Mouse (Mus musculus) hindbrain, embryonic 14.5 days (tissue): ENCODE measurements around the gene Gclc. TPM values are rescaled to one million over a fixed set of nuclear protein-coding genes. Genes with fewer than 3 reads are reported as not detected.

Experiments used
- ATAC-seq: fragments of 200-750 bp; cut with Nextera tagmentation; 2 replicates; pipeline ENCODE4 v1.8.0; 2017; ENCODE audit warnings: moderate number of reproducible peaks, mild to moderate bottlenecking, moderate TSS enrichment, moderate library complexity; ENCODE audit not compliant: low FRiP score
- DNase-seq: peaks from one replicate; pipeline ENCODE4 v3.0.0-alpha.2; 2015; ENCODE audit warnings: low spot score
- H3K27ac ChIP-seq: fragments of 300-500 bp; sonication (generic); 2 replicates; pipeline ENCODE4 v1.5.1; 2014; ENCODE audit warnings: mild to moderate bottlenecking, moderate library complexity
- H3K27me3 ChIP-seq: fragments of 300-500 bp; sonication (generic); 2 replicates; pipeline ENCODE4 v1.6.1; 2014; ENCODE audit warnings: mild to moderate bottlenecking, low read length, mixed read lengths; ENCODE audit not compliant: control insufficient read depth, insufficient read depth
- H3K36me3 ChIP-seq: fragments of 300-500 bp; sonication (generic); replicated peaks from 2 replicates; pipeline ENCODE4 v1.6.1; 2014; ENCODE audit not compliant: control insufficient read depth, insufficient read depth
- H3K4me1 ChIP-seq: fragments of 300-500 bp; sonication (generic); replicated peaks from 2 replicates; pipeline ENCODE4 v1.6.1; 2014; ENCODE audit warnings: antibody characterized with exemption, low read length, mixed read lengths; ENCODE audit not compliant: control insufficient read depth, insufficient read depth
- H3K4me2 ChIP-seq: fragments of 300-500 bp; sonication (generic); replicated peaks from 2 replicates; pipeline ENCODE4 v1.6.1; 2014; ENCODE audit warnings: mild to moderate bottlenecking, moderate library complexity
- H3K4me3 ChIP-seq: fragments of 300-500 bp; sonication (generic); replicated peaks from 2 replicates; pipeline ENCODE4 v1.5.1; 2014; ENCODE audit warnings: mild to moderate bottlenecking, low read length
- H3K9ac ChIP-seq: fragments of 300-500 bp; sonication (generic); 2 replicates; pipeline ENCODE4 v1.6.1; 2014
- H3K9me3 ChIP-seq: fragments of 300-500 bp; sonication (generic); 2 replicates; pipeline ENCODE4 v1.6.1; 2016; ENCODE audit warnings: low read length; ENCODE audit not compliant: control insufficient read depth
- WGBS: fragments of 180-500 bp; shearing (Covaris S2); extraction: QIAGEN DNeasy Blood & Tissue Kit; methylation state at CpG from one replicate; pipeline ENCODE4 v1.1.7; 2014; 5-methylcytosine and 5-hydroxymethylcytosine counted together
- polyA plus RNA-seq: library from polyadenylated mRNA; unstranded; fragments of >200 nt; fragmentation: Nextera tagmentation; extraction: Ambion mirVana; gene quantifications from 2 replicates; pipeline ENCODE4 v1.2.1, GENCODE M21; 2014

The Gclc gene
- polyA plus RNA-seq, 1 experiment from 2014 or later: 21.7 TPM

- Histone ChIP-seq H3K4me1 (peaks cover 14% of the 10 kb centered on the region), H3K27ac (no peak overlapping the region), H3K9ac (no peak overlapping the region), H3K4me3 (peak overlapping the region; percentile 91), H3K36me3 (no peaks in the 10 kb centered on the region), H3K27me3 (no peaks in the 10 kb centered on the region), H3K4me2 (peak overlapping the region; percentile 62), H3K9me3 (no peaks in the 10 kb centered on the region)
- WGBS: 32% methylated on average over 9 of the region's 9 CpGs
- DNase-seq: peak; percentile 48
- ATAC-seq: no peak
Measured at GRCm38 (mm10) chr9:77756076-77756475, 1.7 kb downstream of the Gclc start.

- ATAC-seq: no peak
- H3K4me1 ChIP-seq: peaks cover 14% of the 10 kb centered on the region
- H3K9me3 ChIP-seq: no peaks in the 10 kb centered on the region
- DNase-seq: no peak
- no peaks in the 10 kb centered on the region for H3K36me3 ChIP-seq
- H3K9ac ChIP-seq: no peak overlapping the region
- no peaks in the 10 kb centered on the region for H3K27me3 ChIP-seq
- H3K27ac ChIP-seq: no peak overlapping the region
- no peak overlapping the region for H3K4me3 ChIP-seq
- WGBS: 90% methylated on average over 1 of the region's 1 CpGs
- no peak overlapping the region for H3K4me2 ChIP-seq
Measured at GRCm38 (mm10) chr9:77757331-77757730, 3.0 kb downstream of the Gclc start.

- Histone ChIP-seq H3K4me3 (no peak overlapping the region), H3K36me3 (0 out of 2 replicates have a peak, but pooled peaks cover 5% of the 10 kb centered on the region), H3K9me3 (no peaks in the 10 kb centered on the region), H3K4me1 (peaks cover 14% of the 10 kb centered on the region), H3K27ac (no peak overlapping the region), H3K9ac (no peak overlapping the region), H3K4me2 (no peak overlapping the region), H3K27me3 (no peaks in the 10 kb centered on the region)
- DNase-seq (no peak), ATAC-seq (no peak)
- WGBS: 71% methylated on average over 8 of the region's 8 CpGs
Measured at GRCm38 (mm10) chr9:77758481-77758880, 4.1 kb downstream of the Gclc start.

GRCm38 (mm10) chr9:77759111-77759510 lies 4.8 kb downstream of the Gclc start:
- WGBS: 49% methylated on average over 6 of the region's 6 CpGs
- Histone ChIP-seq H3K4me2 (no peak overlapping the region), H3K27ac (no peak overlapping the region), H3K36me3 (peaks cover 10% of the 10 kb centered on the region; the same call in 1 of the 2 replicates), H3K4me1 (peaks cover 14% of the 10 kb centered on the region), H3K4me3 (no peak overlapping the region), H3K9me3 (no peaks in the 10 kb centered on the region), H3K9ac (no peak overlapping the region), H3K27me3 (no peaks in the 10 kb centered on the region)
- ATAC-seq (no peak), DNase-seq (no peak)

- WGBS: 82% methylated on average over 6 of the region's 6 CpGs
- ATAC-seq (no peak), DNase-seq (no peak)
Measured at GRCm38 (mm10) chr9:77759756-77760155, 5.4 kb downstream of the Gclc start.

GRCm38 (mm10) chr9:77766218-77766617 lies 11.9 kb downstream of the Gclc start:
- no peak overlapping the region for H3K4me2 ChIP-seq
- 89% methylated on average over 8 of the region's 8 CpGs for WGBS
- H3K4me1 ChIP-seq: peaks cover 9% of the 10 kb centered on the region; the same call in 1 of the 2 replicates
- H3K4me3 ChIP-seq: no peak overlapping the region
- no peaks in the 10 kb centered on the region for H3K27me3 ChIP-seq
- H3K27ac ChIP-seq: no peak overlapping the region
- H3K9me3 ChIP-seq: no peaks in the 10 kb centered on the region
- DNase-seq: no peak
- no peak for ATAC-seq
- H3K9ac ChIP-seq: no peak overlapping the region
- peaks cover 19% of the 10 kb centered on the region for H3K36me3 ChIP-seq

More at GRCm38 (mm10) chr9:77759756-77760155, 5.4 kb downstream of the Gclc start:
- Histone ChIP-seq H3K9me3 (no peaks in the 10 kb centered on the region), H3K4me3 (no peak overlapping the region), H3K4me2 (no peak overlapping the region), H3K27ac (no peak overlapping the region), H3K27me3 (no peaks in the 10 kb centered on the region), H3K4me1 (peaks cover 14% of the 10 kb centered on the region), H3K9ac (no peak overlapping the region), H3K36me3 (peaks cover 15% of the 10 kb centered on the region)

GRCm38 (mm10) chr9:77766767-77767166 lies 12.4 kb downstream of the Gclc start:
- ATAC-seq (no peak), DNase-seq (no peak)
- Histone ChIP-seq H3K9me3 (no peaks in the 10 kb centered on the region), H3K9ac (no peak overlapping the region), H3K4me2 (no peak overlapping the region), H3K4me3 (no peak overlapping the region), H3K27me3 (no peaks in the 10 kb centered on the region), H3K36me3 (peaks cover 19% of the 10 kb centered on the region), H3K4me1 (peaks cover 15% of the 10 kb centered on the region; the same call in 1 of the 2 replicates), H3K27ac (no peak overlapping the region)
- 94% methylated on average over 3 of the region's 3 CpGs for WGBS

GRCm38 (mm10) chr9:77770909-77771308 lies 16.6 kb downstream of the Gclc start:
- no peak for ATAC-seq
- Histone ChIP-seq H3K4me1 (peaks cover 18% of the 10 kb centered on the region; the same call in 1 of the 2 replicates), H3K9me3 (no peaks in the 10 kb centered on the region), H3K36me3 (peaks cover 5% of the 10 kb centered on the region; the same call in 1 of the 2 replicates), H3K27ac (no peak overlapping the region), H3K27me3 (no peaks in the 10 kb centered on the region), H3K4me3 (no peak overlapping the region), H3K9ac (0 out of 2 replicates have a peak overlapping the region, but pooled peaks have one; percentile 17), H3K4me2 (0 out of 2 replicates have a peak overlapping the region, but pooled peaks have one; percentile 0)
- 22% methylated on average over 6 of the region's 6 CpGs for whole genome bisulfite sequencing
- no peak for DNase-seq

GRCm38 (mm10) chr9:77771330-77771729 lies 17.0 kb downstream of the Gclc start:
- Histone ChIP-seq H3K36me3 (peaks cover 6% of the 10 kb centered on the region; the same call in 1 of the 2 replicates), H3K4me1 (peaks cover 18% of the 10 kb centered on the region; the same call in 1 of the 2 replicates), H3K4me2 (peak overlapping the region; percentile 24; the same call in 1 of the 2 replicates), H3K27ac (no peak overlapping the region), H3K9ac (0 out of 2 replicates have a peak overlapping the region, but pooled peaks have one; percentile 37), H3K27me3 (no peaks in the 10 kb centered on the region), H3K4me3 (0 out of 2 replicates have a peak overlapping the region, but pooled peaks have one; percentile 0), H3K9me3 (no peaks in the 10 kb centered on the region)
- DNase-seq (no peak), ATAC-seq (peak; percentile 73)
- WGBS: 42% methylated on average over 5 of the region's 5 CpGs
